Mouse (Mus musculus): ENCODE measurements around the gene Hoxb6. TPM values are rescaled to one million over a fixed set of nuclear protein-coding genes. Genes with fewer than 3 reads are reported as not detected.

Gene Hoxb6
- total and polyA plus RNA-seq, 3 experiments, result not detected

- H3K9ac ChIP-seq (ENCODE audit: control insufficient read depth, low read depth, low read length, poor library complexity, severe bottlenecking), result no peak overlapping the region
- H3K27ac ChIP-seq (ENCODE audit: control insufficient read depth, low read depth, low read length), result no peak overlapping the region
- no peak for DNase-seq (ENCODE audit: low read depth, low spot score)
- H3K4me3 ChIP-seq (ENCODE audit: control insufficient read depth in 1 of 2, insufficient read depth in 1 of 2, low read depth in 2 of 2, low read length in 2 of 2), result no peak overlapping the region
- H3K36me3 ChIP-seq (ENCODE audit: control insufficient read depth in 1 of 2, insufficient read depth in 2 of 2, low read length in 2 of 2), result no peaks in the 10 kb centered on the region
- H3K27me3 ChIP-seq (ENCODE audit: control insufficient read depth in 1 of 2, insufficient read depth in 2 of 2, low read length in 2 of 2), result peaks cover 0 to 2% of the 10 kb centered on the region in 2 experiments; a peak in 2 of 4 replicates
- TF ChIP-seq ZNF384 (IDR thresholded peaks at IDR 0.05; ENCODE audit: low read depth, low read length), result no peak
- TF ChIP-seq E2F4 (IDR thresholded peaks at IDR 0.05; ENCODE audit: borderline replicate concordance, low read depth, low read length), result no peak
- no peak for TF ChIP-seq POLR2AphosphoS2 (IDR thresholded peaks at IDR 0.05; ENCODE audit: low read length)
- no peak for TF ChIP-seq CHD2 (IDR thresholded peaks at IDR 0.05; ENCODE audit: low read length)
- TF ChIP-seq ZMIZ1 (IDR thresholded peaks at IDR 0.05; ENCODE audit: low read depth, low read length), result no peak
- TF ChIP-seq USF1 (IDR thresholded peaks at IDR 0.05; ENCODE audit: low read depth, low read length), result no peak
- no peak for TF ChIP-seq NRF1 (IDR thresholded peaks at IDR 0.05; ENCODE audit: insufficient read depth, low read depth, low read length, poor library complexity, severe bottlenecking)
- TF ChIP-seq USF2 (IDR thresholded peaks at IDR 0.05; ENCODE audit: borderline replicate concordance in 1 of 2, insufficient read depth in 1 of 2, low read depth in 1 of 2, low read length in 2 of 2), result no peak
- no peak for TF ChIP-seq NELFE (IDR thresholded peaks at IDR 0.05; ENCODE audit: low read depth, low read length)
- TF ChIP-seq MAX (IDR thresholded peaks at IDR 0.05; ENCODE audit: low read length), result no peak
- TF ChIP-seq ZC3H11A (IDR thresholded peaks at IDR 0.05; ENCODE audit: low read depth, low read length), result no peak
- no peak for TF ChIP-seq ETS1 (IDR thresholded peaks at IDR 0.05; ENCODE audit: low read depth, low read length)
- TF ChIP-seq POLR2A (IDR thresholded peaks at IDR 0.05; ENCODE audit: control insufficient read depth in 1 of 2, insufficient read depth in 1 of 2, low read depth in 1 of 2, low read length in 2 of 2, poor library complexity in 1 of 2), result no peak
- no peak for TF ChIP-seq RAD21 (IDR thresholded peaks at IDR 0.05; ENCODE audit: low read depth, low read length)
- no peaks in the 10 kb centered on the region for H3K79me2 ChIP-seq (ENCODE audit: control insufficient read depth, insufficient read depth, low read length, poor library complexity)
- no peaks in the 10 kb centered on the region for H3K4me1 ChIP-seq (ENCODE audit: control insufficient read depth in 1 of 2, insufficient read depth in 2 of 2, low read length in 2 of 2)
- no peaks in the 10 kb centered on the region for H3K9me3 ChIP-seq (replicated peaks; ENCODE audit: insufficient read depth, low read length)
These were observed 14.1 kb downstream of the Hoxb6 start for GRCm38 (mm10) chr11:96306183-96306907.

GRCm38 (mm10) chr11:96306908-96307269 lies 14.6 kb downstream of the Hoxb6 start:
- TF ChIP-seq SIN3A (IDR thresholded peaks at IDR 0.05; ENCODE audit: low read length) (no peak), USF2 (IDR thresholded peaks at IDR 0.05; ENCODE audit: borderline replicate concordance in 1 of 2, insufficient read depth in 1 of 2, low read depth in 1 of 2, low read length in 2 of 2) (no peak), GATA1 (IDR thresholded peaks at IDR 0.05; ENCODE audit: low read depth, low read length) (no peak), POLR2AphosphoS2 (IDR thresholded peaks at IDR 0.05; ENCODE audit: low read length) (no peak), JUND (IDR thresholded peaks at IDR 0.05; ENCODE audit: low read depth, low read length) (no peak), MAZ (IDR thresholded peaks at IDR 0.05; ENCODE audit: low read depth, low read length) (no peak), CHD1 (IDR thresholded peaks at IDR 0.05; ENCODE audit: low read depth, low read length) (no peak), MXI1 (IDR thresholded peaks at IDR 0.05; ENCODE audit: low read depth, low read length) (no peak), MAFK (IDR thresholded peaks at IDR 0.05; ENCODE audit: borderline replicate concordance, low read depth, low read length) (no peak), MYB (IDR thresholded peaks at IDR 0.05; ENCODE audit: low read depth, low read length) (no peak)
- H3K79me2 ChIP-seq (ENCODE audit: control insufficient read depth, insufficient read depth, low read length, poor library complexity), result no peaks in the 10 kb centered on the region
- no peak for DNase-seq (ENCODE audit: low read depth, low spot score)
- H3K9me3 ChIP-seq (replicated peaks; ENCODE audit: insufficient read depth, low read length), result no peaks in the 10 kb centered on the region
- H3K4me1 ChIP-seq (ENCODE audit: control insufficient read depth in 1 of 2, insufficient read depth in 2 of 2, low read length in 2 of 2), result no peaks in the 10 kb centered on the region
- no peak overlapping the region for H3K9ac ChIP-seq (ENCODE audit: control insufficient read depth, low read depth, low read length, poor library complexity, severe bottlenecking)
- H3K27ac ChIP-seq (ENCODE audit: control insufficient read depth, low read depth, low read length), result no peak overlapping the region
- H3K4me3 ChIP-seq (ENCODE audit: control insufficient read depth in 1 of 2, insufficient read depth in 1 of 2, low read depth in 2 of 2, low read length in 2 of 2), result no peak overlapping the region
- peaks cover 0 to under 1% of the 10 kb centered on the region in 2 experiments; a peak in 2 of 4 replicates for H3K27me3 ChIP-seq (ENCODE audit: control insufficient read depth in 1 of 2, insufficient read depth in 2 of 2, low read length in 2 of 2)
- H3K36me3 ChIP-seq (ENCODE audit: control insufficient read depth in 1 of 2, insufficient read depth in 2 of 2, low read length in 2 of 2), result no peaks in the 10 kb centered on the region
